Mouse (Mus musculus): ENCODE results near the gene Ddah2. TPM values are rescaled to one million over a fixed set of nuclear protein-coding genes. Genes with fewer than 3 reads are reported as not detected.

Ddah2 gene
- total and polyA plus RNA-seq, 3 experiments = 8.6 to 11.1 TPM; not detected in 1

DNA sequence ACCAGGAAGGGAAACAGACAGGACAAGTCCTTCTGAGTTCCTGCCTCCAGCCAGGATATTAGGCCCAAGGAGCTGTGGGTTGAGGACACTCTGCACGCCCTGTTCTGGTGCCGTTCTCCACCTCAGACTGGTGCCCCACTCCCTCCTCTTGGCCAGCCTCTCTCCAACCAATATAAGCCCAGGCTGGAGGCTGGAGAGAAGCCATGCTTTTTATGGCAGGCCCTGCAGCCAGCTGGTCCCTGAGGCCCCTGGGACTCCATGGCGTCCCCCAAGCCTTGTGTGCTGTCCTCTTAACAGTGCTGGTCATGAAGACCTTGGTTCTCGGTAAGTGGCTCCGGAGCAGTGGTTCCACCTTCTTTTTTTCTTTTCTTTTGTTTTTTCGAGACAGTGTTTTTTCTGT, 49.3 kb downstream of the Ddah2 start, which contains the start of gene Ly6g5c:
Ly6g5c (plus strand) TSS at position 183 of the 400 bp plus-strand sequence.
- Histone ChIP-seq H3K27ac (ENCODE audit: control insufficient read depth, low read depth, low read length) (no peak within 1 kb of the TSS), H3K9me3 (replicated peaks; ENCODE audit: insufficient read depth, low read length) (no peaks in the 10 kb centered on the region), H3K9ac (ENCODE audit: control insufficient read depth, low read depth, low read length, poor library complexity, severe bottlenecking) (no peak within 1 kb of the TSS), H3K4me1 (ENCODE audit: control insufficient read depth in 1 of 2, insufficient read depth in 2 of 2, low read length in 2 of 2) (peaks cover 18 to 24% of the 10 kb centered on the region in 2 experiments; a peak in 3 of 4 replicates), H3K36me3 (ENCODE audit: control insufficient read depth in 1 of 2, insufficient read depth in 2 of 2, low read length in 2 of 2) (peaks cover 0 to 26% of the 10 kb centered on the region in 2 experiments; a peak in 2 of 4 replicates), H3K27me3 (ENCODE audit: control insufficient read depth in 1 of 2, insufficient read depth in 2 of 2, low read length in 2 of 2) (no peaks in the 10 kb centered on the region), H3K4me3 (ENCODE audit: control insufficient read depth in 1 of 2, insufficient read depth in 1 of 2, low read depth in 2 of 2, low read length in 2 of 2) (no peak within 1 kb of the TSS), H3K79me2 (ENCODE audit: control insufficient read depth, insufficient read depth, low read length, poor library complexity) (no peaks in the 10 kb centered on the region)
- no peak for DNase-seq (ENCODE audit: low read depth, low spot score)
- TF ChIP-seq MEF2A (IDR thresholded peaks at IDR 0.05; ENCODE audit: extremely low read depth, insufficient replicate concordance, low read depth, low read length, poor library complexity, severe bottlenecking) = no peak
- TF ChIP-seq NRF1 (IDR thresholded peaks at IDR 0.05; ENCODE audit: insufficient read depth, low read depth, low read length, poor library complexity, severe bottlenecking) = no peak
- no peak for TF ChIP-seq MAZ (IDR thresholded peaks at IDR 0.05; ENCODE audit: low read depth, low read length)
- no peak for TF ChIP-seq GATA1 (IDR thresholded peaks at IDR 0.05; ENCODE audit: low read depth, low read length)

Other genes starting within 250 kb of the Ddah2 start
Only the 30 nearest of the 45 such genes appear.
- 0.12 TPM in 1 of 2 replicates, not detected in the other for gene Slc44a4, start 144.6 kb upstream of the Ddah2 start, total RNA-seq (2012; rRNA removed)
- under 1 TPM in 1 of 2 experiments, not detected in 1; 0.06 TPM for gene Slc44a4, start 144.6 kb upstream of the Ddah2 start, polyA plus RNA-seq (2012; ENCODE audit: insufficient read depth in 1 of 2, insufficient read length in 2 of 2, low read depth in 1 of 2, low replicate concordance in 2 of 2, missing spikeins in 1 of 2)
- 6.5 and 7.0 TPM in 2 replicates for gene Neu1, start 127.8 kb upstream of the Ddah2 start, total RNA-seq (2012; rRNA removed)
- gene Neu1, start 127.8 kb upstream of the Ddah2 start, polyA plus RNA-seq (2012; ENCODE audit: insufficient read depth in 1 of 2, insufficient read length in 2 of 2, low read depth in 1 of 2, low replicate concordance in 2 of 2, missing spikeins in 1 of 2) = 1 to 10 TPM in 1 of 2 experiments, not detected in 1; 7.9 TPM
- gene Hspa1b, start 99.8 kb upstream of the Ddah2 start, total RNA-seq (2012; rRNA removed) = 0.04 TPM in 1 of 2 replicates, not detected in the other
- gene Hspa1b, start 99.8 kb upstream of the Ddah2 start, polyA plus RNA-seq (2012; ENCODE audit: insufficient read depth in 1 of 2, insufficient read length in 2 of 2, low read depth in 1 of 2, low replicate concordance in 2 of 2, missing spikeins in 1 of 2) = not detected
- not detected in 2 replicates for gene Gm20481, start 89.1 kb upstream of the Ddah2 start, total RNA-seq (2012; rRNA removed)
- not detected for gene Gm20481, start 89.1 kb upstream of the Ddah2 start, polyA plus RNA-seq (2012; ENCODE audit: insufficient read depth in 1 of 2, insufficient read length in 2 of 2, low read depth in 1 of 2, low replicate concordance in 2 of 2, missing spikeins in 1 of 2)
- gene Hspa1a, start 86.9 kb upstream of the Ddah2 start, total RNA-seq (2012; rRNA removed) = 0.07 TPM in 1 of 2 replicates, not detected in the other
- not detected for gene Hspa1a, start 86.9 kb upstream of the Ddah2 start, polyA plus RNA-seq (2012; ENCODE audit: insufficient read depth in 1 of 2, insufficient read length in 2 of 2, low read depth in 1 of 2, low replicate concordance in 2 of 2, missing spikeins in 1 of 2)
- 0.07 and 0.15 TPM in 2 replicates for gene Hspa1l, start 86.3 kb upstream of the Ddah2 start, total RNA-seq (2012; rRNA removed)
- gene Hspa1l, start 86.3 kb upstream of the Ddah2 start, polyA plus RNA-seq (2012; ENCODE audit: insufficient read depth in 1 of 2, insufficient read length in 2 of 2, low read depth in 1 of 2, low replicate concordance in 2 of 2, missing spikeins in 1 of 2) = 1 to 10 TPM in 1 of 2 experiments, not detected in 1; 1.6 TPM
- 50.6 and 57.9 TPM in 2 replicates for gene Lsm2, start 77.2 kb upstream of the Ddah2 start, total RNA-seq (2012; rRNA removed)
- gene Lsm2, start 77.2 kb upstream of the Ddah2 start, polyA plus RNA-seq (2012; ENCODE audit: insufficient read depth in 1 of 2, insufficient read length in 2 of 2, low read depth in 1 of 2, low replicate concordance in 2 of 2, missing spikeins in 1 of 2) = 100 to 1,000 TPM in 1 of 2 experiments, not detected in 1; 180 TPM
- 149 and 158 TPM in 2 replicates for gene Vars, start 58.0 kb upstream of the Ddah2 start, total RNA-seq (2012; rRNA removed)
- 100 to 1,000 TPM in 1 of 2 experiments, not detected in 1; 251 TPM for gene Vars, start 58.0 kb upstream of the Ddah2 start, polyA plus RNA-seq (2012; ENCODE audit: insufficient read depth in 1 of 2, insufficient read length in 2 of 2, low read depth in 1 of 2, low replicate concordance in 2 of 2, missing spikeins in 1 of 2)
- gene Vwa7, start 42.5 kb upstream of the Ddah2 start, total RNA-seq (2012; rRNA removed) = 9.7 and 10.4 TPM in 2 replicates
- 1 to 10 TPM in 1 of 2 experiments, not detected in 1; 9.8 TPM for gene Vwa7, start 42.5 kb upstream of the Ddah2 start, polyA plus RNA-seq (2012; ENCODE audit: insufficient read depth in 1 of 2, insufficient read length in 2 of 2, low read depth in 1 of 2, low replicate concordance in 2 of 2, missing spikeins in 1 of 2)
- 161 and 164 TPM in 2 replicates for gene Sapcd1, start 31.0 kb upstream of the Ddah2 start, total RNA-seq (2012; rRNA removed)
- gene Sapcd1, start 31.0 kb upstream of the Ddah2 start, polyA plus RNA-seq (2012; ENCODE audit: insufficient read depth in 1 of 2, insufficient read length in 2 of 2, low read depth in 1 of 2, low replicate concordance in 2 of 2, missing spikeins in 1 of 2) = 100 to 1,000 TPM in 1 of 2 experiments, not detected in 1; 124 TPM
- gene Msh5, start 12.3 kb upstream of the Ddah2 start, total RNA-seq (2012; rRNA removed) = 17.9 and 26.3 TPM in 2 replicates
- gene Msh5, start 12.3 kb upstream of the Ddah2 start, polyA plus RNA-seq (2012; ENCODE audit: insufficient read depth in 1 of 2, insufficient read length in 2 of 2, low read depth in 1 of 2, low replicate concordance in 2 of 2, missing spikeins in 1 of 2) = 10 to 100 TPM in 1 of 2 experiments, not detected in 1; 29.0 TPM
- 285 and 333 TPM in 2 replicates for gene Clic1, start 9.1 kb upstream of the Ddah2 start, total RNA-seq (2012; rRNA removed)
- 100 to 1,000 TPM; 309 to 335 TPM for gene Clic1, start 9.1 kb upstream of the Ddah2 start, polyA plus RNA-seq (2012; ENCODE audit: insufficient read depth in 1 of 2, insufficient read length in 2 of 2, low read depth in 1 of 2, low replicate concordance in 2 of 2, missing spikeins in 1 of 2)
- not detected in 2 replicates for gene Ly6g6c, start 6.4 kb downstream of the Ddah2 start, total RNA-seq (2012; rRNA removed)
- under 1 TPM in 1 of 2 experiments, not detected in 1; 0.24 TPM for gene Ly6g6c, start 6.4 kb downstream of the Ddah2 start, polyA plus RNA-seq (2012; ENCODE audit: insufficient read depth in 1 of 2, insufficient read length in 2 of 2, low read depth in 1 of 2, low replicate concordance in 2 of 2, missing spikeins in 1 of 2)
- not detected in 2 replicates for gene Mpig6b, start 7.1 kb downstream of the Ddah2 start, total RNA-seq (2012; rRNA removed)
- not detected for gene Mpig6b, start 7.1 kb downstream of the Ddah2 start, polyA plus RNA-seq (2012; ENCODE audit: insufficient read depth in 1 of 2, insufficient read length in 2 of 2, low read depth in 1 of 2, low replicate concordance in 2 of 2, missing spikeins in 1 of 2)
- 0.23 TPM in 1 of 2 replicates, not detected in the other for gene Ly6g6e, start 17.9 kb downstream of the Ddah2 start, total RNA-seq (2012; rRNA removed)
- not detected for gene Ly6g6e, start 17.9 kb downstream of the Ddah2 start, polyA plus RNA-seq (2012; ENCODE audit: insufficient read depth in 1 of 2, insufficient read length in 2 of 2, low read depth in 1 of 2, low replicate concordance in 2 of 2, missing spikeins in 1 of 2)
- gene Ly6g6d, start 19.0 kb downstream of the Ddah2 start, total RNA-seq (2012; rRNA removed) = 2.1 and 5.5 TPM in 2 replicates
- 1 to 10 TPM in 1 of 2 experiments, not detected in 1; 4.4 TPM for gene Ly6g6d, start 19.0 kb downstream of the Ddah2 start, polyA plus RNA-seq (2012; ENCODE audit: insufficient read depth in 1 of 2, insufficient read length in 2 of 2, low read depth in 1 of 2, low replicate concordance in 2 of 2, missing spikeins in 1 of 2)
- gene Ly6g6f, start 26.6 kb downstream of the Ddah2 start, total RNA-seq (2012; rRNA removed) = 1.4 and 3.0 TPM in 2 replicates
- under 1 TPM in 1 of 2 experiments, not detected in 1; 0.88 TPM for gene Ly6g6f, start 26.6 kb downstream of the Ddah2 start, polyA plus RNA-seq (2012; ENCODE audit: insufficient read depth in 1 of 2, insufficient read length in 2 of 2, low read depth in 1 of 2, low replicate concordance in 2 of 2, missing spikeins in 1 of 2)
- gene Abhd16a, start 30.2 kb downstream of the Ddah2 start, total RNA-seq (2012; rRNA removed) = 86.9 and 126 TPM in 2 replicates
- gene Abhd16a, start 30.2 kb downstream of the Ddah2 start, polyA plus RNA-seq (2012; ENCODE audit: insufficient read depth in 1 of 2, insufficient read length in 2 of 2, low read depth in 1 of 2, low replicate concordance in 2 of 2, missing spikeins in 1 of 2) = 10 to 100 TPM in 1 of 2 experiments, not detected in 1; 96.1 TPM
- gene Ly6g5c, start 49.2 kb downstream of the Ddah2 start, total RNA-seq (2012; rRNA removed) = not detected in 2 replicates
- gene Ly6g5c, start 49.2 kb downstream of the Ddah2 start, polyA plus RNA-seq (2012; ENCODE audit: insufficient read depth in 1 of 2, insufficient read length in 2 of 2, low read depth in 1 of 2, low replicate concordance in 2 of 2, missing spikeins in 1 of 2) = not detected
- gene Ly6g5b, start 56.4 kb downstream of the Ddah2 start, total RNA-seq (2012; rRNA removed) = 0.49 and 0.65 TPM in 2 replicates
- 1 to 10 TPM in 1 of 2 experiments, not detected in 1; 1.4 TPM for gene Ly6g5b, start 56.4 kb downstream of the Ddah2 start, polyA plus RNA-seq (2012; ENCODE audit: insufficient read depth in 1 of 2, insufficient read length in 2 of 2, low read depth in 1 of 2, low replicate concordance in 2 of 2, missing spikeins in 1 of 2)
- 44.7 and 44.9 TPM in 2 replicates for gene Gpank1, start 62.4 kb downstream of the Ddah2 start, total RNA-seq (2012; rRNA removed)
- 10 to 100 TPM in 1 of 2 experiments, not detected in 1; 40.4 TPM for gene Gpank1, start 62.4 kb downstream of the Ddah2 start, polyA plus RNA-seq (2012; ENCODE audit: insufficient read depth in 1 of 2, insufficient read length in 2 of 2, low read depth in 1 of 2, low replicate concordance in 2 of 2, missing spikeins in 1 of 2)
- gene Csnk2b, start 63.0 kb downstream of the Ddah2 start, total RNA-seq (2012; rRNA removed) = 193 and 222 TPM in 2 replicates
- 100 to 1,000 TPM in 1 of 2 experiments, not detected in 1; 607 TPM for gene Csnk2b, start 63.0 kb downstream of the Ddah2 start, polyA plus RNA-seq (2012; ENCODE audit: insufficient read depth in 1 of 2, insufficient read length in 2 of 2, low read depth in 1 of 2, low replicate concordance in 2 of 2, missing spikeins in 1 of 2)
- gene D17H6S53E, start 67.3 kb downstream of the Ddah2 start, total RNA-seq (2012; rRNA removed) = 9.3 and 13.6 TPM in 2 replicates
- gene D17H6S53E, start 67.3 kb downstream of the Ddah2 start, polyA plus RNA-seq (2012; ENCODE audit: insufficient read depth in 1 of 2, insufficient read length in 2 of 2, low read depth in 1 of 2, low replicate concordance in 2 of 2, missing spikeins in 1 of 2) = 10 to 100 TPM in 1 of 2 experiments, not detected in 1; 11.6 TPM
- 0.15 TPM in 1 of 2 replicates, not detected in the other for gene Apom, start 73.0 kb downstream of the Ddah2 start, total RNA-seq (2012; rRNA removed)
- under 1 TPM in 1 of 2 experiments, not detected in 1; 0.79 TPM for gene Apom, start 73.0 kb downstream of the Ddah2 start, polyA plus RNA-seq (2012; ENCODE audit: insufficient read depth in 1 of 2, insufficient read length in 2 of 2, low read depth in 1 of 2, low replicate concordance in 2 of 2, missing spikeins in 1 of 2)
- gene Bag6, start 76.1 kb downstream of the Ddah2 start, total RNA-seq (2012; rRNA removed) = 98.2 and 102 TPM in 2 replicates
- gene Bag6, start 76.1 kb downstream of the Ddah2 start, polyA plus RNA-seq (2012; ENCODE audit: insufficient read depth in 1 of 2, insufficient read length in 2 of 2, low read depth in 1 of 2, low replicate concordance in 2 of 2, missing spikeins in 1 of 2) = 100 to 1,000 TPM in 1 of 2 experiments, not detected in 1; 283 TPM
- 87.6 and 102 TPM in 2 replicates for gene Prrc2a, start 105.9 kb downstream of the Ddah2 start, total RNA-seq (2012; rRNA removed)
- 100 to 1,000 TPM in 1 of 2 experiments, 10 to 100 TPM in 1; 71.0 to 663 TPM for gene Prrc2a, start 105.9 kb downstream of the Ddah2 start, polyA plus RNA-seq (2012; ENCODE audit: insufficient read depth in 1 of 2, insufficient read length in 2 of 2, low read depth in 1 of 2, low replicate concordance in 2 of 2, missing spikeins in 1 of 2)
- 0.29 and 0.42 TPM in 2 replicates for gene Aif1, start 117.0 kb downstream of the Ddah2 start, total RNA-seq (2012; rRNA removed)
- under 1 TPM in 1 of 2 experiments, not detected in 1; 0.45 TPM for gene Aif1, start 117.0 kb downstream of the Ddah2 start, polyA plus RNA-seq (2012; ENCODE audit: insufficient read depth in 1 of 2, insufficient read length in 2 of 2, low read depth in 1 of 2, low replicate concordance in 2 of 2, missing spikeins in 1 of 2)
- gene Lst1, start 129.4 kb downstream of the Ddah2 start, total RNA-seq (2012; rRNA removed) = 15.2 and 16.9 TPM in 2 replicates
- 10 to 100 TPM in 1 of 2 experiments, not detected in 1; 29.0 TPM for gene Lst1, start 129.4 kb downstream of the Ddah2 start, polyA plus RNA-seq (2012; ENCODE audit: insufficient read depth in 1 of 2, insufficient read length in 2 of 2, low read depth in 1 of 2, low replicate concordance in 2 of 2, missing spikeins in 1 of 2)
- gene Ltb, start 135.4 kb downstream of the Ddah2 start, total RNA-seq (2012; rRNA removed) = 0.75 and 1.1 TPM in 2 replicates
- 1 to 10 TPM in 1 of 2 experiments, not detected in 1; 1.5 TPM for gene Ltb, start 135.4 kb downstream of the Ddah2 start, polyA plus RNA-seq (2012; ENCODE audit: insufficient read depth in 1 of 2, insufficient read length in 2 of 2, low read depth in 1 of 2, low replicate concordance in 2 of 2, missing spikeins in 1 of 2)
- 0.95 and 1.2 TPM in 2 replicates for gene Tnf, start 143.0 kb downstream of the Ddah2 start, total RNA-seq (2012; rRNA removed)
- 1 to 10 TPM in 1 of 2 experiments, not detected in 1; 2.0 TPM for gene Tnf, start 143.0 kb downstream of the Ddah2 start, polyA plus RNA-seq (2012; ENCODE audit: insufficient read depth in 1 of 2, insufficient read length in 2 of 2, low read depth in 1 of 2, low replicate concordance in 2 of 2, missing spikeins in 1 of 2)

Measured in MEL (cell line).